Mouse (Mus musculus) T-helper 2 cell (primary cell): Measurements from ENCODE around the gene Hes7.

ENCODE experiments used
- in situ Hi-C: fragments of 300-600 bp; cut with MboI, MseI; formaldehyde crosslinking; loops from one replicate; pipeline ENCODE4 v1.15.1; 2025; ENCODE audit warnings: high pct_unique_total_duplicates

Gene Hes7

GRCm38 (mm10) chr11:69120221-69121000 is at the start of gene Hes7:
Gene Hes7 (plus strand): TSS chr11:69120404.
- in situ Hi-C loops, result loop anchor here (5.0 to 25.0 kb wide), 3 partner anchors 58 to 892 kb away; partner anchors contain the start of genes Acadvl, Dlg4, Dvl2 and Gucy2e

DNA sequence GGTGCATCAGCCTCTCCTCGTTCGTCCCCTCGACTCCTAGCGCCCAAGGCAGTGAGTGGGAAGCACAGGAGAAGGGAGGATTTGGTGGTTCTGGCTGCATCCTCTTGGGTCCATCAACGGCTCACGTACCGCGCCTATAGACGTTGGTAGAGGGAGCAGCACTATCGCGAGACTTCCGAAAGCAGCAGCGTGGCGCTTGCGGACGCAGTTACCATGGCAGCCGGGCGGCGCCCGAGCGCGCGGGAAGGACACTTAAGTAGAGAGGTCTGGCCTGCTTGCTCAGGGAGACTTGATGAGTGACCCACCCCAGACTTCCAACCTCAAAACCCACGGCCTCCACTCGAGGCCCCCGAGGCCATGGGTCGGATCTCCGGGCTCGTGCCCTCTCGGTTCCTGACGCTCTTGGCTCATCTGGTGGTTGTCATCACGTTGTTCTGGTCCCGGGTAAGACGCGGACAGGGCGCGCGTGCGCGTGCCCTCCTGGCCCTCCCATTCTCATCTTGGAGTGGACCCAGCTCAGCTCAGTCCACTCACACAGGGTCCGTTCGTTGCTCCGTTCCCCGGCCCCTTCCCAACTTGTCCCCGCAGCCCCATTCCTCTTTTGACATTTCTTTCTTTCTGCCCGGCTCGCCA is 49.5 kb upstream of the Hes7 start, which contains the start of gene Tmem107:
Gene Tmem107, plus strand, starts transcription at position 217 of the 633 bp plus-strand sequence.
- in situ Hi-C loops, result no loop called here

DNA sequence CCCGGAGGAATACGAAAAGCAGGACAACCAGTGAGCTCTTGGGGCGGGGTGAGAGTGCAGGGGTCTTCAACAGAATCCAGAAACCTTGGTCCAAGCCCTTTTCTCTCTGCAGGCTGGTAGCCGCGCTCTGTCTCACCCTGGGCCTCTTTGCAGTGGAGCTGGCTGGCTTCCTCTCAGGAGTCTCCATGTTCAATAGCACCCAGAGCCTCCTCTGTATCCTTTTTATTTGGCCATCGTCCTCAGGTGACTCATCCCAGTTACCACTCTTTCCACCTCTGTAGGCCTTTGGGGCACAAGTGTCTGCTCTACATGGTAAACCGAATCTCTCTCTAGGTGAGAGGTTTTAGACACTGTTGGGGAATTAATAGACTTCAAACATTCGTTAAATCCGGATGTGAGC is 48.9 kb upstream of the Hes7 start:
- in situ Hi-C loops, result no loop called here

- in situ Hi-C loops, result no loop called here
Observed at GRCm38 (mm10) chr11:69072234-69072633, 48.0 kb upstream of the Hes7 start.

DNA sequence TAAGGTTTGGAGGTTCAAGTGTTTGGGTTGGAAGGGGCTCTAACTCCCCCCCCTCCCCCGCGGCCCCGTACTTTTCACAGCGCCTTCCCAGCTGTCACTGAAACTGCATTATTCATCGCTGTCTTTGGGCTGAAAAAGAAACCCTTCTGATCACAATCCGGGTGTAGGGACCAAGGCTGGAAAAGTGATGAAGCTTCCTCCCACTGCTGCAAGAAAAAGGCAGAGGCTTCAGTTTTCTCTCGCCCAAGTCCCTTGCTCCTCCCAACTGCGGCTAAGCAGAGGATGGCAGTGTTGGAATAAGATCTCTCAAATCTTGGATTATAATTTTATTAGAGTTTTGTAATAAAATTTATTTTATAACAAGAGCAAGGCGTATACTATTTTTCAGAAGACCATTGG is 47.5 kb upstream of the Hes7 start:
- in situ Hi-C loops, result no loop called here

DNA sequence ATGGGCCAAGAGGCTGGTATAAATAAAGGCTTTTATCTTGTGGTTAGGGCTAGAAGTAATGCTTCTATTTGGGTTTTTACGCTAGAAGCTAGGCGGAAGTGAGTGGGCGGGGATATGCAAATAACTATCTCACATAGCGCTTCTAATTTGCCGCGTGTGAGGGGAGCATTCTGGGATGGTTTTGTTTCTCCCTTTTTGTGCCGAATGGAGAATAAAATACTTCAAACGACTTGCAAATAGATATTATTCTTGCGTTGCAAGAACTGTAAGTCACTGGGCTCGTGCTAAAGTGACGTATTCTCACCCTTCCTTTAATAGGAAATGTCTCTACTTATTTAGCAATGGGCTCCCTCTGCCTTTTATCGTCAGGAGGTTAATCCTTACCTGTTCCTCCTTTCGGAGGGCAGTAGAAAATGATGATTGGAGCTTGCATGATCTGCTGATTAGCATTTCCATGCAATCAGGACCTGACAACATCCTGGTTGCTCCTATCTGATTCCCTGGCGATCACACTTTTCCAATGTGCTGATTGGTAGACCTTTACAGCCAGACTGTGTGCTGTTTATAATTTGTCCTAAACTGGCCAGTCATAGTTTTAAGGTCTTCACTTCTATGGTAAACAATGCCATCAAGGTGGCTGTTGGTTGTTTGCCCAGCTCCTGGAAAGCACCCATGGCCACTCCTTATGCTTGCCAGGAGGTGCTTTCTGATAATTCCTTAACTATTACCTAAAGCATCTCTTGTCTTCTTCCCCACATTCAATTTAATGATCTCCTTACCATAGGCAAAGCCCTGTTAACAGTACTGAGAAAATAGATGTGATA is 46.9 kb upstream of the Hes7 start:
- in situ Hi-C loops, result no loop called here

GRCm38 (mm10) chr11:69073951-69074775 is 46.0 kb upstream of the Hes7 start:
- in situ Hi-C loops, result no loop called here

DNA sequence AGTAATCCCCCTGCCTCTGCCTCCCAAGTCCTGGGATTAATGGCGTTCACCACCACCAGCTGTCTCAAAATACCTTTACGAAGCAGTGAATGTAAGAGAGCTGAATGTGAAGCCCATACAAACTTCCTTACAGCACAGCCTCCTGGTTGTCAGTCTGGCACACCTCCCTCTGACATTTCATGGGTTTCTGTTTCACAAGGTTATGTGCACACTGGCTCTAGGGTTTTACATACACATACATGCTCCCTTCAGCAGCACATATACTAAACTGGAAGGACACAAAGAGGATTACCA is 45.5 kb upstream of the Hes7 start:
- in situ Hi-C loops, result loop anchor here (5.0 kb wide), 1 partner anchor 98 kb away; no protein-coding TSS in a partner anchor

- in situ Hi-C loops, result loop anchor here (5.0 kb wide), 1 partner anchor 96 kb away; no protein-coding TSS in a partner anchor
Observed at GRCm38 (mm10) chr11:69075764-69076479, 44.3 kb upstream of the Hes7 start.

DNA sequence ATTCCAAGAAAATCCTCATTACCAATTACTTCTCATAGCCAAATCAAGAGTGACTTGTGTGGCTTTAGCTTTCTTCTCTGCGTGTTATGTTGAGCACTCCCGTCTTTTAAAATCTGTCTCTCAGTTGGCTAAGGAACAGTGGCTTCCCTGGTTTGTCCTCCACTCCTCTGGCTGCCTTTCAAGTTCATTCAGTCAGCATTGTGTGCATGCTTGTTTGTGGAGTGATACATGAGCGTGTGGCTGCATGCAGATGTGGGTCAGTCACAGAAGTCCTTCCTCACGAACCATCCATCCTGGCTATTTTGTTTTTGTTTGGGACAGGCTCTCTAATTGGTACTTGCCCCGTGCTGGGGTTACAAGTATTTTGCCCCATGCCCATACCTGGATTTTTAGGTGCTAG is 43.6 kb upstream of the Hes7 start:
- in situ Hi-C loops, result loop anchor here (5.0 kb wide), 1 partner anchor 96 kb away; no protein-coding TSS in a partner anchor

- in situ Hi-C loops, result loop anchor here (5.0 kb wide), 1 partner anchor 95 kb away; no protein-coding TSS in a partner anchor
Observed at GRCm38 (mm10) chr11:69077316-69077715, 42.9 kb upstream of the Hes7 start.

GRCm38 (mm10) chr11:69078041-69078440 is 42.2 kb upstream of the Hes7 start:
- in situ Hi-C loops, result loop anchor here (5.0 kb wide), 1 partner anchor 94 kb away; no protein-coding TSS in a partner anchor

- in situ Hi-C loops, result loop anchor here (5.0 kb wide), 1 partner anchor 93 kb away; no protein-coding TSS in a partner anchor
Observed at GRCm38 (mm10) chr11:69078805-69079438, 41.3 kb upstream of the Hes7 start.

- in situ Hi-C loops, result no loop called here
Observed at GRCm38 (mm10) chr11:69080102-69080854, 39.9 kb upstream of the Hes7 start.

DNA sequence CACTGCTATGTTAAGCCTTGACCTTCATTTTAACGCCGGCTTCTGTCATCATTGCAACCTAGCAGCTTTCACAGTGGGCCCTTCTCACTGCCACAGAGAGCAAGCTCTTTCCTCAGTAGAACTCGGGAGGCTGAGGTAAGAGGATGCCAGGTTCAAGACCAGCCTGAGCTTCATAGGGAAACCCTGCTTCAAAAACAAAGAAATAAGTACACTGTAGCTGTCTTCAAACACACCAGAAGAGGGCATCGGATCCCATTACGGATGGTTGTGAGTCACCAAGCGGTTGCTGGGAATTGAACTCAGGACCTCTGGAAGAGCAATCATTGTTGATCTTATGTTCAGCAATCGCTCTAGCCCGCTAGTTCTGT is 39.4 kb upstream of the Hes7 start:
- in situ Hi-C loops, result no loop called here

GRCm38 (mm10) chr11:69081613-69082012 is 38.6 kb upstream of the Hes7 start:
- in situ Hi-C loops, result no loop called here

DNA sequence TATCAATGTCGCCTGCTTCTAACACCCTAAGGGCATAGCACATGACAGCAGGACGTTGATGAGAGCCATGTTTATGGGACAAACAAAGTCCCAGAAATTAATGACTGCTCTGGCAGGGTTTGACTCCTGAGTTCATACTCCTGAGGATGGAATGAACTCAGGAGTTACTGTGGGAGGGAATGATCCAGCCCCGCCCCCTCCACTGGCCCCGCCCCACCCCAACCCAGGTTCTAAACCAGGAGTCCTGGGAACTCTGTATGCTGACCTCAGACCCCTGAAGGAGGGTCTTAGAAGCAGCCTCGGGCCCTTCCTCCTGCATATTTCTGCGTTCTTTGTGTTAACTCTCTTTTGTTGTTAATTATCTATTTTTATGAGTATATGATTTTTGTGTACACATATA is 34.6 kb upstream of the Hes7 start:
- in situ Hi-C loops, result no loop called here

DNA sequence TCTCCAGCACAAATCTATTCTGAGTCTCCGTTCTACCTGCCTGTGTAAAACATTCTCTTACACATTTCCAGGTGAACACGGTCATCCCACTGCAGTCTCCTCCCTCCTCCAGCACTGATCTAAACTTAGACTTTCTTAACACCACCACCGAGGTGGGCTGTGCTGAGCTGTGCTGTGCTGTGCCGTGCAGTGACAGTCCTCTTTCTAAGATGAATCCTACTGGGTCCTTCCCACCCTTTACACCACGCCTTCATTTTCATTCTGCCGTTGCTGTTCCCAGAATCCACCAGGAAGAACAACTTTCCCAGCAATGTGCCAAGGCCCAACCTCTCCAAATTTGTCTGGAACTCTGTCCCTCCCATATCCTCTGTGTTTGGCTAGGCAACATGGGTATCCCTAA is 33.8 kb upstream of the Hes7 start:
- in situ Hi-C loops, result no loop called here

DNA sequence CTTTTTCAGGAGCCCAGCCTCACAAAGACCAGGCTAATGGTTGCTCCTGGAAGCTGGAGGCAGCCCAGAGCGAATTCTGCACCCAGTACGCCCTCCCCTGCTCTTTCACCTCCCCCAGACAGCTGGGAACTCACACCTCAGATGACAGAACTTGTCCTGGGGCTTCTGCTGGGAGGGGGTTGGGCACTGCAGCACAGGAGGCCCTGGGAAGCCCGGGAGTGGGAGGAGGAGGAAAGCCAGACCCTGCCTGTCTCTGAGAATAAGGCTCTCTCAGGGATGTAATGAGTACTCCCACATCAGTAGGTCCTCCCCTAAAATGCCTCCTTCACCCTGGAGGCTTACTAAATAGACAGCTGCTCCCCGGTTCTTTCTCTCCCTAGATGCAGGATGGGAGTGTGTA is 33.1 kb upstream of the Hes7 start:
- in situ Hi-C loops, result no loop called here
